Mouse (Mus musculus): ENCODE measurements around the gene Dpp7. TPM values are rescaled to one million over a fixed set of nuclear protein-coding genes. Genes with fewer than 3 reads are reported as not detected.
A peak's percentile ranks its signal among the peaks of the same experiment; 100 is the strongest.

Gene Dpp7
- total RNA-seq (2015; ENCODE audit: low replicate concordance) = 13.3 TPM in 1 of 2 replicates, not detected in the other
- 2.6 TPM in 1 of 2 replicates, not detected in the other for total RNA-seq (2017; ENCODE audit: low replicate concordance)

DNA sequence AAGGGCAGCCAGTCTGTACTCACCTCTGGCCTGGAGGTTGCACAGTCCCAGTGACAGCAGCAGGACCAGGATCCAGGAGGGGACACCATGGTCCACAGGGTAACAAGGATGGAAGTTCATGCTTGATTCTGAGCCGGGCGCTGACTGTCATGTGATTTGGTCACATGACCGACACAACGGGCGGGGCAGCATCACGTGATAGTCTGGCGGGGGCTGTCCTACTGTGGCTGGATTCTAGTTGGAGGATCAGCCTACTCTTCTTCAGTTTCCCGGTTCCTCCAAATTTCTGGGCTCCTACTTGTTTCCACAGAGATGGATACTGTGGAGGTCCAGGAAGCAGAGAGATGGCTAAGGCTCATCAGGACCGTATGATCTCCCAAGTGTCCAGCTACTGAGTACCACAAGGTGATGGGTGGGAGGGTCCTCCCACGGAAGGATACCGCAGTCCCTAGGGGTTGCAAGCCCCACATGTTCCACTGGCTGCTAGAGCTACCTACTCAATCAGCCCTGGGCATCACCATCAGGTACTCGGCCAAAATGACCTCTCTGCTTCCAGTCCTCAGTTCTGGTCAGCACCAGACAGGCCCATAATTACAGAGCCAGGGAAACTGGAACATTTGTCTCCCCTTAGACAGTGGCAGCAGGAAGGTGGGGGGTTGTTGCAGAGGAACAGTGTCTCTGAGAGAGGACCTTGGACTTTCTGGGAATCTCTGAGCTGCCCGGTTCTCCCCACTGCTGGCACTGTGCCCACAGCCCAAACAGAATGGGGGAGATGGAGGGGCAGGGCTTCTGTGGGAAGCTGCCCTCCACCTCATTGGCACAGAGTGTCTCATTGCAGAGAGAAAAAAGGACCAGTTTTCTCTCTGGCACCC is at the start of gene Dpp7:
Gene Dpp7, minus strand, starts transcription at position 152 of the 872 bp plus-strand sequence.
- ATAC-seq (replicated peaks; ENCODE audit: low FRiP score, poor library complexity, severe bottlenecking) = peak; percentile 84

DNA sequence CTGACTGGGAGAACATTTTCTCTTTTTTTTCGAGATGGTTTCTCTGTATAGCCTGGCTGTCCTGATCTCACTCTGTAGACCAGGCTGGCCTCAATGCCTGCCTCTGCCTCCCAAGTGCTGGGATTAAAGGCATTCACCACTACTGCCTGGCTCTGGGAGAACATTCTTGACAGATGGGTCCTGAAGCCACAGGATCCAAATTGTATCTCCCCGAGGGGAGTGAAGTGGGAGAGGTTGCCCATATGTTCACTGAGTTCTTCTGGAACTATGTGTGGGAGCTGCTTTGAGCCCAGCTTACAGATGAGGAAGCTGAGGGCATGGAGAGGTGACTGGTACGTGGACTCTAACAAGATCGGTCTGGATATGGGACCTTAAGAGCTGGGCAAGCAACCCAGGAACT is 47.8 kb upstream of the Dpp7 start:
- ATAC-seq (replicated peaks; ENCODE audit: low FRiP score, poor library complexity, severe bottlenecking) = no peak

DNA sequence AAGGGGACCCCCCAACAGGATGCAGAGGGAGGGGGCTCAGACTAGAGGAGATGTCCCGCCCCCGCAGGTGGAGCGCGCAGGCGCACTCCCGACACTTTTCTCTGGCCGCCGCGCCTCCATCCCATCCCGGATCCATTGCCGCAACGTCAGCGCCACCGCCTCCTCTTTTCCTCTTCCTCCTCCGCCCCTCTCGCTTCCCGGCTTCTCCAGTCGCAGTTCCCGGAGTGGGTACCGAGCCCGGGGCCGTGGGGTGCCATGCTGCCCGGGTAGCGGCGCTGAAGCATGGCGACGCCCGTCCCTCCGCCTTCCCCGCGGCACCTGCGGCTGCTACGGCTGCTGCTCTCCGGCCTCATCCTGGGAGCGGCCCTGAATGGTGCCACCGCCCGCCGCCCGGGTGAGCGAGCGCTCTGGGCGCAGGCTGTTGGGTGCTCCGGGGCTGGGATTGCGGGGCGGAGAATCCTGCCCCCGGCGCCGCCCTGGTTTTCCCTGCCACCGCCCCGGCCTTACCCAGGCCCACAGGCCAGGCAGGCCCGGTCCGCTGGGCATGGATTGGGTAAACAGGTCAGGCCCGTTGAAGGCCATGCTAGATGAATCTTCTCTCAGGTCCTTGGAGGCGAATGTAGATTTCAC is 46.9 kb upstream of the Dpp7 start:
- no peak for ATAC-seq (replicated peaks; ENCODE audit: low FRiP score, poor library complexity, severe bottlenecking)

DNA sequence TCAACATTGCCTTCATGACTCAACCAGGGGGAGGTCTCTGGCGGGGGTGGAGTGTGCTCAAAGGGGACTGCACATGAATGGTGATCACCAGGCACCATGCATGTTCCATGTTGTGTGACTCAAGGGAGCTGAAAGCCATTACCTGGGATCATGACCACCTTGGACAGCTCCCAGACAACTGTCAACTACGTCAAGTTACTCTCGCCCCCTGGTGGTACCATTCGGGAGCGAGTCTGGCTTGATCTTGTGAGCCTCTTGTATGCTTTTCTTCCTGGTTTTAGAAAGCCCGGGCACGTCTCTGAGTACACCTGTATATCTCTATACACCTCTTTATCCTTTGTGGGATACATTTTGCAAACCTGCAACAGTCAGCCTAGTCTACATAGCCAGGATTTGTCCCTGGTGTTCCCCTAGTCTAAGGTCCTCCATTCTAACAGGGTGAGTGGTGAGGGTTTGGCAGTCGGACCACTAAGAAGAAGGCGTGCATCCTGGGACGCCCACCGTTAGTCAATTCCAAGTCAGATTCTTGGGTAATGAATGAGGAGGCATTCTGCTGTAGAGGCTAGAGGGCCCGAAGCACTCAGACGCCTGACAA is 46.3 kb upstream of the Dpp7 start:
- peak; percentile 32; the same call in 1 of the 2 replicates for ATAC-seq (replicated peaks; ENCODE audit: low FRiP score, poor library complexity, severe bottlenecking)

DNA sequence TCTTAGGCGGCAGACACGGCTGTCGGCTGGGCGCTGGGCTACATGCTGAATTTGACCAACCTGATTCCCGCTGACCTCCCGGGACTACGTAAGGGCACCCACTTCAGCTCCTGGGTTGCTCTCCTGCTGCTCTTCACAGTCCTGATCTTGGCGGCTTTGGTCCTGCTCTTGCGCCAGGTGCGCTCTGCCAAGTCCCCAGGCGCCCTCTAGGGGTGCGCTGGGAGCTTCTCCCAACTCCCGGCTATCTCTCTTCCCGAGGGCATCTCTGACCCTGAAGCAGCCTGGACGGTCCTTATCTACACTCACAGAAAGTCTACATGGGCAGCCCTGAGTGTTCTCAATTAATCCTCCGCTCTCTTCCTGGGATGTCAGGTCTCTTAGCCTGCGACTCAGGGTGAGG is 44.6 kb upstream of the Dpp7 start:
- ATAC-seq (replicated peaks; ENCODE audit: low FRiP score, poor library complexity, severe bottlenecking) = no peak

DNA sequence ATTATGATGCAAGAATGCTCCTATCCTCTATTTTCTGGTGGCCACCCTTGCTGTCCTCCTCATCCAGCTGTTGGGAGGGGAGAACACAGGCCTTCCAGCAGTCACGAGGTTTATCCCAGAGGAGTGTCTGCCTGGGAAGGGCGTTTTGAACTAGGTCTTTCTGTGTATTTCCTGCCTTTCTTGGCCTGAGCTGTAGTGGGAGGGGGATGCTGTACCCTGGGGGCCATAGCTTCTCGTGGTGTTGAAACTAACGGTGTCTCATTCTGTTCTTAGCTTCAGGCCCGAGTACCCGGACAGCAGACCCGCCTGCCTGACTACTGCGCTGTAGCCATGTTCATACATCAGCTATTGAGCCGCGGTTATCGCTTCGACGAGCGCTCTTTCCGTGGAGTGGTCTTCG is 44.1 kb upstream of the Dpp7 start:
- ATAC-seq (replicated peaks; ENCODE audit: low FRiP score, poor library complexity, severe bottlenecking) = no peak

DNA sequence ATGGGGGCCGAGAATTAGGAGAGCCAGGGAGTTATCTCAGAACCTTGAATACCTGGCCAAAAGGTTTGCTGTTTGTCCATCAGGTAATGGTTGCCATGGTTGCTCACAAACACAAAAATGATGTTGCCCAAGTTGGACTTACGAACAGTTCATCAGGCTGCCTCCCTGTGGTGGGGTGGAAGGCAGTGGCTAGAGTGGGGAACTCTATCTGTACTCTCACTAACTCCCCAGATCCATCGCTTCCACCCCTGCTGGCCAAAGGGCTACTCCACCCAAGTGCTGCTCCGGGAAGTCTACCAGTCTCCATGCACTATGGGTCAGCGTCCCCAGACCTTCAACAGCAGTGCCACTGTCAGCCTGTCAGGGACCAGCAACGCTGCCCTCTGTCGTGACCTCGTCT is 42.9 kb upstream of the Dpp7 start, which contains the start of gene Npdc1:
Gene Npdc1, plus strand, starts transcription at position 301 of the 400 bp plus-strand sequence.
- no peak for ATAC-seq (replicated peaks; ENCODE audit: low FRiP score, poor library complexity, severe bottlenecking)

DNA sequence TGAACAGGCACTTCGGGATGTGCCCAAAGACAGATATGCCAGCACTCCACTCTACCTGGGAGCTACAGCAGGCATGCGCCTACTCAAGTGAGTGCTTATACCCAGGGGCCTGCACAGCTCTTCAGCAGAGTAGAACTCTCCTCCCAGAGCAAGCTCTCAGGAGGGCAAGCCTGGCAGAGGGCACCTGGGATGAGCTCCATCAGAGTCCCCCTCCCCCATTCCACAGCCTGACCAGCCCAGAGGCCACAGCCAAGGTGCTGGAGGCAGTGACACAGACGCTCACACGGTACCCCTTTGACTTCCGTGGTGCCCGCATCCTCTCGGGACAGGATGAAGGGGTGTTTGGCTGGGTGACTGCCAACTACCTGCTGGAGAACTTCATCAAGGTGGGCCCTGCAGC is 41.9 kb upstream of the Dpp7 start:
- no peak for ATAC-seq (replicated peaks; ENCODE audit: low FRiP score, poor library complexity, severe bottlenecking)

DNA sequence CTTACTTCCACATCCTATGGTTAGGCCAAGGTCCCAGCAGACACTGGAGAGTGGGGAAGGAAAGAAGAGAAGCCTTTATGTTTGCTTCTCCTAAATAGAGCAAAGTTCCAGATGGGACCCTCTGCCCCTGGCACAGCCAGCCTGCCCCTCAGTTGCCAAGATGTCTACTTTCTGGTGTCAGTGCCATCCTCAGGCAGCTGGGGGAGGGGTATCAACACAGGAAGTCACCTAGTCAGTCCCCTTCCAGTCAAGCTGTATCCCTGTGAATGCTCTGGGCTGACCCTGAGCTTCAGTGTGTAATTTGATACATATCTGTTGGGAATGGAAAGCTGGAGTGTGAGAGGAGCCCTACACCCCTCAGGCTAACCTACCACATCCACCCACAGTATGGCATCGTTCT is 40.9 kb upstream of the Dpp7 start:
- ATAC-seq (replicated peaks; ENCODE audit: low FRiP score, poor library complexity, severe bottlenecking) = no peak

DNA sequence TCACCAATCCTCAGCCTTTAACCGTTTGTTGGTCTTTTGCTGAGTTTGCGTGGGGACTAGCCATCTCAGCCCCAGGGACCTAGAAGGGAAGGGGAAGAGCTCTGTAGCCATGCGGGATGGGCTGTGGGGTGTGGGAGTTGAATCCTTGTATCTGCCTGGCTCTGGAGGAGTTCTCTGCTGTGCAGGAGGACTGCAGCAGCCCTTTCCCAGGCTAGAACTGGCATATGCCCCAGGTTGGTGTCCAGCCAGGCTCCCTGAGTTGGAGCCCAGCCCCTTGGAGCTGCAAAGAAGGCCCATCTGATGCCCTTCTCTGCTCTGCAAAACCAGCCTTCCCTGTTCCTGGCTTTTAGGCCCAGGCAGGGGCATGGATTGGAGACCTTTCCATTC is 40.4 kb upstream of the Dpp7 start:
- ATAC-seq (replicated peaks; ENCODE audit: low FRiP score, poor library complexity, severe bottlenecking) = no peak

DNA sequence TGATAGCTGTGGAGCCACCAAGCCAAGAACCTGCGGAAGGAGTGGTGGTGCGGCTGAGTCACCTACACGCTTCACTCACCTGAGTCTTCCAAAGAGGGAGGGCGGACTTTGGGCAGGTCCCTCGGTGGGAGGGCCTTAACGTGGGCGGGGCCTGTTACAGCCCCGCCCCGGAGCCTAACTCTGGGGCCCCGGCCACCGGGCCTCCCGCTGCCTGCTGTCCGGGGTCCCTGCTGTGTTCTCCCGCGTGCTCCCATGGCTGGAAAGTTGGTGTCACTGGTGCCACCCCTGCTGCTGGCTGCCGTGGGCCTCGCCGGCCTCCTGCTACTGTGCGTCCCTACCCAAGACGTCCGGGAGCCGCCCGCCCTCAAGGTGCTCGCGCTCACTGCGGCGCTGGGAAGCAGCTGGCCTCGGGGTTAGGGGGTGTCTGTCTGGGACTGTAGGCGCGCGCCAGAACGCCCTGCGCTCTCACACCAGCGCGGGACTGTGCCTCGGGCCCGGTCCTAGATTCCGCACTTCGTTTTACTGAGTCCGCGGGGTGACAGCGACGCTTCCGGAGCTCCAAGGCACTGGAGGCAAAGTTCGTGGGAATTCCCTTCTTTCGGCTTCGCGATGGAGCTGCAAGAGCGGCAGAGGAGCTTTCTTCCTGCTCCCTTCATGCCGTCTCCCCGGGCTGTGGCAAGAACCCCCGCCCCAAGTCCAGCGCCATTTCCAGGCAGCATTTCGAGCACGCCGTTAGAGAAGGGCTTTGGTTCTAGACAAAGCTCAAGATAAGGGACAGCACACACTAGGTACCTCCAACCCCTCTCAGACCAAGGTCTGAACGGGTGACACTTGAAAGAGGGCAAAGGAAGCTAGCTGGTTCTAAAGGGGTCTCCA is 39.8 kb upstream of the Dpp7 start, which contains the start of gene Entpd2:
Gene Entpd2, plus strand, starts transcription at position 154 of the 876 bp plus-strand sequence.
- ATAC-seq (replicated peaks; ENCODE audit: low FRiP score, poor library complexity, severe bottlenecking) = no peak

DNA sequence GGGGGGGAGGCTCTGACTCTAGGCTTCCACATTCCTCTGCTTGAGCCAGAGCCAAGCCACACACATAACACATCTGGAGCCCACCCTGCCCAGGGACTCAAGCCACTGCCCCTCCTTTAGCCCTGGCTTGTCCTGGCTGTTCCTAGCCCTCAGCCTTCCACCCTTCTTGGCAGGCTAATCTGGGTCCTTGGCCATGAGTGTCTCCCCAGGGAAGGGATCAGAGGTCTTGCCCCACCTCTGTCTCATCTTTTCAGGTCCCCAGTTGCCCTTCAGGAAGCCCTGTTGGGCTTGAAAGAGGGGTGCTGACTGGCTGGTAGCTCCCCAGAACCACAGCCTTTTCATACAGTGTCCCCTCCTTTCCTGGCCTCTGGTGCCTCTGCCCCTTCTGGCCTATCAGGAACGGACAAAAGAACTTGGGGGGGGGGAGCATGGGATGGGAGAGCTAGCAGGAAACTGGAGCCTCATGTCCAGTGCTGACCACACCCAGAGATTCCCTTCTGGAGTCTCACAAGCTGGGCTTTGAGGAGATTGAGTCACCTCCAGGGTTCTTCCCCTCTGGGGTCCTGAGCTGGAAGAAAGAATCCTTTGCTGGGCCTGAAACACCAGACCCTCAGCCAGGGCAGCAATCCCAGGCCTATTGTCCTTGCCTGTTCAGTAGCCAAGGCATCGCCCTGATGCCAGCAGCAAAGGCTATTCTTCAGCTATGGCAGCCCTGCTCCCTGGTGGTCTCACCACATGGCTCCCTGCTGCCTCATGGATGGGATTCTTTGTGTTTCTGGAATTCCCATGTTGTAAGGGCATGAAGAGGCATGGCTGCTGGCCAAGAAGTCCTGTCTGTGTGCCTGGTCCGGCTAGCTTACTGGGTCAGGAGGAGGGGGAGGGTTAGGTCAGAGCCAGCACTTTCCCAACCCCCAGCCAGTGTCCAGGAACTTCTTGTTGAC is 38.4 kb upstream of the Dpp7 start:
- ATAC-seq (replicated peaks; ENCODE audit: low FRiP score, poor library complexity, severe bottlenecking) = no peak

DNA sequence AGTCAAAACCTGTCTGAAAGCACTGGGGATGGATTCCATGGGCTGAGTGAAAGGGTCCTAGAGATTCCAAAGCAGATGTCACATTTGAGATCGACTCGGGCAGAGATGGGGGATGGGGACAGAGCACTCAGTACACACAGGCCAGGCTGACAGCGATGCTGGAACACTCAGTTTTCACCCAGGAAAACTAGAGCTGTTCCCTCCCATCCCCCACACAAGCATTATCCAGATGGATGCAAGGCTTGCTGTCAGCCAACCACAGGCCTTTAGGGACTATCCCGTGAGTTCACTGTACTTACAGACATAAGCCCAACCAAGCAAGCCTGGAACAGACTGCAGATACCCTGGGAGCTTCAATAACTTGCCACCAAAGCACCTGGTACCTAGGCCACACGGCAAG is 35.1 kb upstream of the Dpp7 start:
- no peak for ATAC-seq (replicated peaks; ENCODE audit: low FRiP score, poor library complexity, severe bottlenecking)

DNA sequence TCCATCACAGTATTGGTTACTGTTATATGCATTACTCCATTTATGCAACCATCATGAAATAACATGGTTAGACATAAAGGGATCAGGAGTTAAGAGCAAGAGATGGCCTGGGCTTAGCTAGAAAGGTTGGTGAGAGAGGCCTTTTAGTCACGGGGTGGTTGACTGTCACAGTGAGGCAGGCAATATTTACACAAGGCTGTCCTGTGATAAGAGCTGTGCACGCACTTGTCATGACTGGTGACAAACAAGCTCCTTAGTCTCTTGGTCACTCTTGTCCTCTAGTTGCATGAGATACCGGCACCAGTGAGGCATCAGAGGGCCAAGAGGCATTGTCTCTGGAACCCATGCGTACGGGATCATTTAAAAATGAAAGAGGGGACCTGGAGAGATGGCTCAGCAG is 28.3 kb upstream of the Dpp7 start:
- ATAC-seq (replicated peaks; ENCODE audit: low FRiP score, poor library complexity, severe bottlenecking) = no peak

DNA sequence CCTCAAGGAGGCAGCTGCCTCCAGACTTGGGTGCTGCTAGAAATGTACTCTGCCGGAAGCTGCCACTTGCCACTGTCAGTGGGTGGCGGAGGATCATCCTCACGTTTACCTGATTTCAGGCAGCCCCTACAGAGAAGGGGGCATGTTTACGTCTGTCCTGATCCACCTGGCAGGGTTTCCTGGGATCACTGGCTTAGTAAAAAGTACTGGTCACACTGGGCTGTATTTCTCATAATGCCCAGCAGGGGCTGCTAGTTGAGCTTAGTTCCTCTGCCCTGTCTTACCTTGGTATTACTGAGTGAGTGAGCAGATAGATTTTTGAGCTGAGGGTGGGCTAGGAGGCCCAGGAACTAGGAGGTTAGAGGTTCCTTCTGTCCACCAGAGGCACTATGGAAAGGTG is 20.4 kb upstream of the Dpp7 start:
- peak; percentile 46; the same call in 1 of the 2 replicates for ATAC-seq (replicated peaks; ENCODE audit: low FRiP score, poor library complexity, severe bottlenecking)

DNA sequence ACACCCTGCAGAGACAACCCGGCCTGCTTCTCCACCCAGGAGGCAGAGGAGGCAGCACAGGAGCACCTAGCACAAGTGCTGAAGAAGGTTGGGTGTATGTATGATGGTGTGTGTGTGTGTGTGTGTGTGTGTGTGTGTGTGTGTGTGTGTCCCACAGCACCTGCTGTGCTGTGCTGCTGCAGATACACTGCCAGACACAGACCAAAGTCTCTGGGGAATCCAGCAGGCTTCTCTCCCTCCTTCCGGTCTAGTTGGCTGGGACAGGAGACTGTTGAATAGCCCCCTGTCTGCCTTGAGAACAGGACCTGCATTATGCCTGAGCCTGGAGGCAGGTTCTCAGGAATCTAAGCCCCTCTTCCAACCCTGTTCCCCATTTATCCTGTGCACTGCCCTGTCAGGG is 17.3 kb upstream of the Dpp7 start:
- ATAC-seq (replicated peaks; ENCODE audit: low FRiP score, poor library complexity, severe bottlenecking) = no peak

DNA sequence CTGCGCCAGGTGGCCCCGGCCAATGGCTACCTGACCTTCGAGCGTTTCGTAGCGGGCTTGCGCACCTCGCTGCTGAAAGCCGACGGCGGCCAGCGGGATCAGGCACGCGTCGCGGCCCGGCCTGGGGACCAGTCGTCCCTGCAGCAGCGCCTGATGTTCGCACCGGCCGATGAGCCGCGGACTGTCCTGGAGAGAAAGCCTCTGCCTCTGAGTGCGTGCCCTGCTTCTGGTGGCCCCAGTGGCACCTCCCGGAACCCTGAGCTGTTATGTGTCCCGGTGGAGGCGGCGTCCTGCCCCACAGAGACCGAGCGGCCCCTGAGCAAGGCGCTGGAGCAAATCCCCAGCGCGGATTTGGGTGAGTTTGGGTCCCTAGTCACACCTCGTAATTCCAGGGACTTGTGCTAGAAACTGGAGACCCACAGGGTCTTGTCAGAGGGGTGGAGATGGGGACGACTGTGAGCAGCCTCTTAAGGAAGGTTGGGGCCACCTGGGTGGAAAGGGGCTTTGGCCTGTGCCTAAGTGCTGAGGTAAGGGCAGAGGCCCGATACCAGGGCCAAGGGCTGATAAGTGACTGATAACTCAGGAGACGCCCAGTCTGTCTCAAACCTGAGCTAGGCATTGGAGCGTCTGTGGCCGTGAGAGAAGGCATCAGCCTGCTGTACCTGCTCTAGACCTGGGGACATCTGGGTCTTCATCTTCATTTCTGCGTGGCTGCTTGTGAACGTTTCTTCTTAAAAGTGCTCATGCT is 16.7 kb upstream of the Dpp7 start:
- no peak for ATAC-seq (replicated peaks; ENCODE audit: low FRiP score, poor library complexity, severe bottlenecking)

Data from erythroblast, adult 5-6 weeks (primary cell).